Mouse (Mus musculus) cerebellum, adult 2 months (tissue): ENCODE results near the gene Gpam. TPM values are rescaled to one million over a fixed set of nuclear protein-coding genes. Genes with fewer than 3 reads are reported as not detected.
A peak's percentile ranks its signal among the peaks of the same experiment; 100 is the strongest.

Source experiments
- DNase-seq, 2 experiments: peaks; one replicate each; pipeline ENCODE4 v3.0.0; 2021
- H3K27ac ChIP-seq: fragments of 200-500 bp; 2 replicates; pipeline ENCODE4 v1.5.1; 2012; ENCODE audit warnings: low read length, control low read depth, inconsistent platforms; ENCODE audit not compliant: insufficient read depth
- H3K27me3 ChIP-seq: fragments of 200-500 bp; 2 replicates; pipeline ENCODE4 v1.6.1; 2012; ENCODE audit warnings: inconsistent platforms, mild to moderate bottlenecking, low read length, moderate library complexity; ENCODE audit not compliant: control insufficient read depth, insufficient read depth
- H3K4me1 ChIP-seq: fragments of 200-500 bp; 2 replicates; pipeline ENCODE4 v1.6.1; 2011; ENCODE audit warnings: low read length; ENCODE audit not compliant: control insufficient read depth, insufficient read depth
- H3K4me3 ChIP-seq: fragments of 200-500 bp; replicated peaks from 2 replicates; pipeline ENCODE3; 2011; ENCODE audit warnings: mild to moderate bottlenecking, low read depth, low read length, control low read depth; ENCODE audit not compliant: insufficient read depth
- CTCF ChIP-seq: fragments of 200-500 bp; IDR thresholded peaks from 2 replicates; pipeline ENCODE4 v1.5.1; 2011; ENCODE audit warnings: low read depth, mild to moderate bottlenecking, control low read depth, low read length, moderate library complexity, borderline replicate concordance; ENCODE audit not compliant: insufficient read depth
- POLR2A ChIP-seq: fragments of 200-500 bp; IDR thresholded peaks from 2 replicates; pipeline ENCODE4 v1.6.1; 2011; ENCODE audit warnings: low read length, control low read depth, borderline replicate concordance; ENCODE audit not compliant: insufficient read depth
- WGBS: fragments of 180-500 bp; shearing (Covaris S2); methylation state at CpG from one replicate; pipeline ENCODE4 v1.1.7; 2018; 5-methylcytosine and 5-hydroxymethylcytosine counted together
- polyA plus RNA-seq: library from polyadenylated mRNA; depleted of rRNA; stranded (reverse); fragments of >200 nt; gene quantifications from 2 replicates; pipeline ENCODE4 v1.2.3, GENCODE M21; 2012

Gene Gpam
- polyA plus RNA-seq, 1 experiment, result 41.9 TPM

GRCm38 (mm10) chr19:55062501-55062900, 64.5 kb downstream of the Gpam start:
- TF ChIP-seq POLR2A, result no peak
- TF ChIP-seq CTCF, result no peak
- Histone ChIP-seq H3K4me3 (no peak overlapping the region), H3K27ac (no peak overlapping the region), H3K27me3 (no peaks in the 10 kb centered on the region), H3K4me1 (peaks cover 4% of the 10 kb centered on the region; the same call in 1 of the 2 replicates)
- 67% methylated on average over 8 of the region's 8 CpGs for WGBS
- no peak for DNase-seq

DNA sequence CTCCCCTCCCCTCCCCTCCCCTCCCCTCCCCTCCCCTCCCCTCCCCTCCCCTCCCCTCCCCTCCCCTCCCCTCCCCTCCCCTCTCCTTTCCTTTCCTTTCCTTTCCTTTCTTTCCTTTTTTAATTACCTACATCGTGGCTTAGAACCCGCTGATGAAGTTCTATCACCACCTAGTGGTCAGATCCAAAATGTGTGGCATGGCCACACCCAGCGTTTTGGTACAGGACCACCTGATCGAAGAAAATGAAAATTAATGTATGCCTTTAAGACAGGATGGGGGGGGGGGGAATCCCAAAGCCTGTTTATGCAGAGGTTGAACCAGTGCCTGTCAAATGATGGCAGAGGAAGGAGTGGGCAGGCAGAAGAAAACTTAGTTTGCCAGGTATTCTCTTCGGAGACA, 65.1 kb downstream of the Gpam start:
- H3K27ac ChIP-seq, result no peak overlapping the region
- peak; percentile 71 for TF ChIP-seq CTCF
- TF ChIP-seq POLR2A, result no peak
- H3K4me3 ChIP-seq, result no peak overlapping the region
- H3K27me3 ChIP-seq, result no peaks in the 10 kb centered on the region
- peaks cover 4% of the 10 kb centered on the region; the same call in 1 of the 2 replicates for H3K4me1 ChIP-seq
- WGBS, result 24% methylated on average over 4 of the region's 5 CpGs
- peak; percentile 30 to 46 for DNase-seq

GRCm38 (mm10) chr19:55061447-55061901, 65.6 kb downstream of the Gpam start:
- no peak overlapping the region for H3K27ac ChIP-seq
- 2% methylated on average over 14 of the region's 14 CpGs for WGBS
- H3K27me3 ChIP-seq, result no peaks in the 10 kb centered on the region
- DNase-seq, result peak in 1 of 2 experiments; percentile 15
- peaks cover 4% of the 10 kb centered on the region; the same call in 1 of the 2 replicates for H3K4me1 ChIP-seq
- H3K4me3 ChIP-seq, result peak overlapping the region; percentile 43
- no peak for TF ChIP-seq POLR2A
- TF ChIP-seq CTCF, result no peak

DNA sequence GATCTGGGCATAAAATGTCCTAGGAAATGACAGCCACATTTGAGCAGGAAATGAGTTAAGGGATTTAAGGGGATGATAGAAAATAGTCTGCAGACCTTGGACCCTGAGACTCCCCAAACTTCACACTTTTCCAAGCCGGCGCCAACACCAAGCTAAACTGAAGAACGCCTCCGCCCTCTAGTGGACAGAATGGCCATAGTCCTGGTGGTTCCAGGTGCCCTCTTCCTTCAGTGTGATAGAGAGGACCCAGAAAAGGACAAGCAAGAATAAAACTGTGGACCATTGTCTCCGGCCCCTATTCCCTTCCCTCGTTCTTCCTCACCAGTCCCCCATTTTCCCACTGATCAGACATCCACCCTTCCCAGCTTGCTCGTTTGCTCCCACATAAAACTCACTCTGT, 66.1 kb downstream of the Gpam start:
- Histone ChIP-seq H3K4me3 (no peak overlapping the region), H3K27me3 (no peaks in the 10 kb centered on the region), H3K4me1 (peaks cover 4% of the 10 kb centered on the region; the same call in 1 of the 2 replicates), H3K27ac (no peak overlapping the region)
- TF ChIP-seq POLR2A, result no peak
- peak; percentile 87 for TF ChIP-seq CTCF
- 3% methylated on average over 7 of the region's 7 CpGs for WGBS
- peak; percentile 56 to 72 for DNase-seq

- no peaks in the 10 kb centered on the region for H3K27me3 ChIP-seq
- peaks cover 4% of the 10 kb centered on the region; the same call in 1 of the 2 replicates for H3K4me1 ChIP-seq
- no peak overlapping the region for H3K27ac ChIP-seq
- no peak for DNase-seq
- TF ChIP-seq POLR2A (no peak), CTCF (no peak)
- 28% methylated on average over 5 of the region's 5 CpGs for whole genome bisulfite sequencing
- no peak overlapping the region for H3K4me3 ChIP-seq
These were observed 69.6 kb downstream of the Gpam start for GRCm38 (mm10) chr19:55057483-55057882.

DNA sequence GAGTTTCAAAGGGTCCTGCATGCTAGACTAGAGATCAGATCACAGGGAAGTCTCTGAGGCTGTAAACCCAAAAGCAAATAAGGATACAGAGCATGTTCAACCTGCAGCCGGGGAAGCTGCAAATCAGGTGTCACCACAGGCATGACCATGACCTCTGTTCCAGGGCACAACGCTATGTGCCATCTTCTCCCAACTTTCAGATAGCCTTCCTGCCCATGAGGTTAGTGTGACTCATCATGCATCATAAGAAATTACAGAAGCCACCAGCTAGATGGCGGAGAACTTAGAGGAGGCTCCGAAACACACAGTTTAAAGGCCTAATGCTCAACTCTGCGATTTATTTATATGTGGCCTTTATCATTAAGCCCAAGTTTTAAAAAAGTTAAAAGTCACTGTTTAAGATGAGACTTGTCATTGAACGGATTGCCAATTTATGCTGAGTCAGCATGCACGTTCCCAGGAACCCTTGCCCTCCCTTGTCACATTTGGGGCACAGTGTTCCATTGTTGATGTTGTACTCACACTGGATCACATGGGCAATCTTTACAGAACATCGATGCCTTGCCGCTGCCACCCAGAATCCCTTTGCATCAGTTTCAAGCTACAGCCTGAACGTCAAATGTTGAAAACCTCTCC, 71.3 kb downstream of the Gpam start:
- Histone ChIP-seq H3K27me3 (no peaks in the 10 kb centered on the region), H3K4me1 (no peaks in the 10 kb centered on the region), H3K27ac (no peak overlapping the region), H3K4me3 (no peak overlapping the region)
- WGBS, result 91% methylated on average over 10 of the region's 10 CpGs
- TF ChIP-seq POLR2A (no peak), CTCF (no peak)
- no peak for DNase-seq

- Histone ChIP-seq H3K4me1 (no peaks in the 10 kb centered on the region), H3K27me3 (no peaks in the 10 kb centered on the region), H3K4me3 (no peak overlapping the region), H3K27ac (no peak overlapping the region)
- DNase-seq, result no peak
- no peak for TF ChIP-seq CTCF
- TF ChIP-seq POLR2A, result no peak
- 65% methylated on average over 4 of the region's 4 CpGs for WGBS
These were observed 73.9 kb downstream of the Gpam start for GRCm38 (mm10) chr19:55053163-55053562.

DNA sequence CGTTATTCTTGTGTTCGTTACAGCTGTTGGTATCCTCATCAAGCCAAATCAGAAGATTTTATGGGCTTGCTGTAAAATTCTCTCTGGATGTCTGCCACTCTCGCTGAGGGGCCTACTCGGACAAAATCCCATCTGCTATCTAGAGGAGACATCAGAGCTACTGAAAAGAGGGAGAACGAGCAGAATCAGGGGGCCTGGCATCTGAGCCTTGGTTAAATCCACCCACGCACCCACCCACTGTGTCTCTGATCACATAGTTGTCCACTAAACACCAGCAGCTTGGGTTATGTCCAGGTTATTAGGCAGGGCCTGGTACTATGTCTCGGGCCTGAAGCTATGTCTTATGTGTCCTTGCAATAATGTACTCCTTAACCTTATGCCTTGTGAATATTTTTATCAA, 89.6 kb downstream of the Gpam start:
- TF ChIP-seq POLR2A, result no peak
- no peak for TF ChIP-seq CTCF
- no peak for DNase-seq
- WGBS, result 21% methylated on average over 7 of the region's 7 CpGs
- no peaks in the 10 kb centered on the region for H3K4me1 ChIP-seq
- H3K4me3 ChIP-seq, result no peak overlapping the region
- H3K27me3 ChIP-seq, result no peaks in the 10 kb centered on the region
- no peak overlapping the region for H3K27ac ChIP-seq
